Mouse (Mus musculus) liver, postnatal 0 days (tissue): ENCODE measurements around the gene Gse1.

ENCODE experiments used
- CTCF ChIP-seq: sonication (generic); IDR thresholded peaks from 2 replicates; pipeline ENCODE4 v1.5.1; 2016; ENCODE audit warnings: antibody characterized with exemption, low read depth
- EP300 ChIP-seq: IDR thresholded peaks from 2 replicates; pipeline ENCODE4 v1.6.1; 2016; ENCODE audit warnings: antibody characterized with exemption, low read depth, mild to moderate bottlenecking

GRCm38 (mm10) chr8:120464585-120464937 lies 236.3 kb downstream of the Gse1 start:
- TF ChIP-seq CTCF (no peak), EP300 (no peak)
